ENCODE assay signal across 8 mouse cellular contexts in genomic region chr7:112603496-112604170, GRCm38 (mm10).
DNase-seq lines count a peak whose midpoint lies in the region; ATAC-seq and TF ChIP-seq lines count a peak whose summit lies in the region.

No protein-coding gene starts in this region.

- H3K27me3 ChIP-seq in hindbrain, postnatal 0 days (ENCODE audit: insufficient read depth, low read length): no peaks in the 10 kb centered on the region
- no peaks in the 10 kb centered on the region for H3K27me3 ChIP-seq in hindbrain, embryonic 12.5 days
- no peaks in the 10 kb centered on the region for H3K27me3 ChIP-seq in lung, embryonic 16.5 days (ENCODE audit: control insufficient read depth, insufficient read depth, low read depth, low read length)
- H3K27me3 ChIP-seq in midbrain, embryonic 13.5 days: no peaks in the 10 kb centered on the region

- no peaks in the 10 kb centered on the region for H3K9me3 ChIP-seq in hindbrain, postnatal 0 days (ENCODE audit: low read length)
- H3K9me3 ChIP-seq in hindbrain, embryonic 12.5 days (replicated peaks): no peaks in the 10 kb centered on the region
- no peaks in the 10 kb centered on the region for H3K9me3 ChIP-seq in lung, embryonic 16.5 days (ENCODE audit: control insufficient read depth, low read length)
- no peaks in the 10 kb centered on the region for H3K9me3 ChIP-seq in midbrain, embryonic 13.5 days

- no peaks in the 10 kb centered on the region for H3K4me1 ChIP-seq in hindbrain, postnatal 0 days (ENCODE audit: insufficient read depth, low read length)
- H3K4me1 ChIP-seq in hindbrain, embryonic 12.5 days: no peaks in the 10 kb centered on the region
- peaks cover 25% of the 10 kb centered on the region for H3K4me1 ChIP-seq in lung, embryonic 16.5 days (replicated peaks; ENCODE audit: control insufficient read depth, insufficient read depth, low read length)
- no peaks in the 10 kb centered on the region for H3K4me1 ChIP-seq in midbrain, embryonic 13.5 days (replicated peaks)

- 40% methylated on average over 10 of the region's 10 CpGs for WGBS in hindbrain, postnatal 0 days
- WGBS in hindbrain, embryonic 12.5 days: 80% methylated on average over 10 of the region's 10 CpGs
- 28% methylated on average over 10 of the region's 10 CpGs for WGBS in lung, embryonic 16.5 days
- 87% methylated on average over 10 of the region's 10 CpGs for WGBS in midbrain, embryonic 13.5 days

- no peak for TF ChIP-seq CTCF in hindbrain, postnatal 0 days (IDR thresholded peaks at IDR 0.05; ENCODE audit: low read depth)

- no peaks in the 10 kb centered on the region for H3K36me3 ChIP-seq in hindbrain, postnatal 0 days (ENCODE audit: insufficient read depth, low read length)
- no peaks in the 10 kb centered on the region for H3K36me3 ChIP-seq in hindbrain, embryonic 12.5 days
- H3K36me3 ChIP-seq in lung, embryonic 16.5 days (ENCODE audit: control insufficient read depth, insufficient read depth, low read length): no peaks in the 10 kb centered on the region
- no peaks in the 10 kb centered on the region for H3K36me3 ChIP-seq in midbrain, embryonic 13.5 days

- no peak overlapping the region for H3K4me3 ChIP-seq in hindbrain, postnatal 0 days (ENCODE audit: low read length)
- H3K4me3 ChIP-seq in hindbrain, embryonic 12.5 days: no peak overlapping the region
- H3K4me3 ChIP-seq in lung, embryonic 16.5 days (ENCODE audit: low read length): no peak overlapping the region
- H3K4me3 ChIP-seq in midbrain, embryonic 13.5 days (replicated peaks): no peak overlapping the region

- H3K4me2 ChIP-seq in hindbrain, postnatal 0 days (ENCODE audit: low read depth, low read length): no peak overlapping the region
- H3K4me2 ChIP-seq in hindbrain, embryonic 12.5 days (replicated peaks): no peak overlapping the region
- H3K4me2 ChIP-seq in lung, embryonic 16.5 days (ENCODE audit: low read depth, low read length): no peak overlapping the region
- H3K4me2 ChIP-seq in midbrain, embryonic 13.5 days (replicated peaks): no peak overlapping the region

- H3K9ac ChIP-seq in hindbrain, postnatal 0 days (replicated peaks; ENCODE audit: low read length): no peak overlapping the region
- no peak overlapping the region for H3K9ac ChIP-seq in hindbrain, embryonic 12.5 days
- H3K9ac ChIP-seq in lung, embryonic 16.5 days (ENCODE audit: low read length): no peak overlapping the region
- no peak overlapping the region for H3K9ac ChIP-seq in midbrain, embryonic 13.5 days (replicated peaks)

- no peak for ATAC-seq in hindbrain, postnatal 0 days
- ATAC-seq in hindbrain, embryonic 12.5 days (ENCODE audit: low FRiP score): no peak
- ATAC-seq in lung, embryonic 16.5 days (ENCODE audit: low read depth): peak; percentile 88
- ATAC-seq in midbrain, embryonic 13.5 days: no peak

- H3K27ac ChIP-seq in hindbrain, postnatal 0 days: 0 out of 2 replicates have a peak overlapping the region, but pooled peaks have one; percentile 32
- H3K27ac ChIP-seq in hindbrain, embryonic 12.5 days: no peak overlapping the region
- H3K27ac ChIP-seq in lung, embryonic 16.5 days (ENCODE audit: low read length): peak overlapping the region; percentile 61
- H3K27ac ChIP-seq in midbrain, embryonic 13.5 days: no peak overlapping the region

- peak; percentile 59 for DNase-seq in hindbrain, postnatal 0 days (ENCODE audit: low spot score)
- peak; percentile 23 for DNase-seq in fat pad, adult 2 months (ENCODE audit: extremely low read depth, low read depth, low spot score)
- peak; percentile 36 to 54 for DNase-seq in heart, postnatal 14 days
- DNase-seq in embryo, embryonic 11 days: no peak
- no peak for DNase-seq in right cerebral cortex, postnatal 25 days

- intact Hi-C loops in heart, postnatal 14 days (cut with DNase I): no loop called here

Comparison
In these comparisons a context has a peak if more than half of its experiments do, and no peak if none do; other contexts are left out.
1. H3K27ac ChIP-seq: peak in hindbrain, postnatal 0 days (single experiment) and lung, embryonic 16.5 days (single experiment); none in hindbrain, embryonic 12.5 days (single experiment) and midbrain, embryonic 13.5 days (single experiment).
2. DNase-seq: peak in hindbrain, postnatal 0 days (single experiment), fat pad, adult 2 months (single experiment) and heart, postnatal 14 days (2 of 2); none in embryo, embryonic 11 days (single experiment) and right cerebral cortex, postnatal 25 days (single experiment).